Mouse (Mus musculus) limb, embryonic 14.5 days (tissue): ENCODE measurements at regions not wholly inside any gene's neighbourhood (a gene's known extent, or its start where the extent isn't known, plus 50 kb on each side); places are given as distances from the start of the nearest gene placed in this dataset.
A peak's percentile ranks its signal among the peaks of the same experiment; 100 is the strongest.

ENCODE experiments used
- ATAC-seq: fragments of 200-750 bp; cut with Nextera tagmentation; 2 replicates; pipeline ENCODE4 v1.8.0; 2017; ENCODE audit warnings: low read depth, moderate number of reproducible peaks, moderate TSS enrichment; ENCODE audit not compliant: low FRiP score
- DNase-seq: peaks from one replicate; pipeline ENCODE4 v3.0.0-alpha.2; 2015; ENCODE audit warnings: low spot score
- H3K27ac ChIP-seq: fragments of 300-500 bp; sonication (generic); replicated peaks from 2 replicates; pipeline ENCODE4 v1.5.1; 2014; ENCODE audit warnings: low read depth, mild to moderate bottlenecking, low read length, moderate library complexity, mixed read lengths
- H3K27me3 ChIP-seq: fragments of 300-500 bp; sonication (generic); 2 replicates; pipeline ENCODE4 v1.6.1; 2014; ENCODE audit warnings: low read length, mixed read lengths; ENCODE audit not compliant: control insufficient read depth, insufficient read depth
- H3K36me3 ChIP-seq: fragments of 300-500 bp; sonication (generic); 2 replicates; pipeline ENCODE4 v1.6.1; 2014; ENCODE audit warnings: mild to moderate bottlenecking, low read length, moderate library complexity, mixed read lengths; ENCODE audit not compliant: control insufficient read depth, insufficient read depth
- H3K4me1 ChIP-seq: fragments of 300-500 bp; sonication (generic); 2 replicates; pipeline ENCODE4 v1.6.1; 2014; ENCODE audit warnings: antibody characterized with exemption, low read length, mixed read lengths; ENCODE audit not compliant: control insufficient read depth, insufficient read depth
- H3K4me2 ChIP-seq: fragments of 300-500 bp; sonication (generic); replicated peaks from 2 replicates; pipeline ENCODE4 v1.6.1; 2014; ENCODE audit warnings: low read depth, mild to moderate bottlenecking, low read length, moderate library complexity; ENCODE audit not compliant: severe bottlenecking
- H3K4me3 ChIP-seq: fragments of 300-500 bp; sonication (generic); replicated peaks from 2 replicates; pipeline ENCODE4 v1.5.1; 2014; ENCODE audit warnings: low read length
- H3K9ac ChIP-seq: fragments of 300-500 bp; sonication (generic); 2 replicates; pipeline ENCODE4 v1.6.1; 2014; ENCODE audit warnings: mild to moderate bottlenecking, low read depth, low read length, moderate library complexity; ENCODE audit not compliant: severe bottlenecking
- H3K9me3 ChIP-seq: fragments of 300-500 bp; sonication (generic); 2 replicates; pipeline ENCODE4 v1.6.1; 2016; ENCODE audit warnings: low read length; ENCODE audit not compliant: control insufficient read depth
- POLR2A ChIP-seq: fragments of 200-500 bp; IDR thresholded peaks from 2 replicates; pipeline ENCODE4 v1.8.0; 2012; ENCODE audit warnings: inconsistent platforms, mild to moderate bottlenecking, moderate library complexity, borderline replicate concordance; ENCODE audit not compliant: insufficient read depth, insufficient read length; ENCODE audit errors: extremely low read depth
- WGBS: fragments of 180-500 bp; shearing (Covaris S2); extraction: QIAGEN DNeasy Blood & Tissue Kit; methylation state at CpG from one replicate; pipeline ENCODE4 v1.1.7; 2014; 5-methylcytosine and 5-hydroxymethylcytosine counted together

- H3K27ac ChIP-seq: peak overlapping the region; percentile 76; the same call in 1 of the 2 replicates
- no peaks in the 10 kb centered on the region for H3K27me3 ChIP-seq
- TF ChIP-seq POLR2A: no peak
- H3K4me2 ChIP-seq: no peak overlapping the region
- 73% methylated on average over 13 of the region's 13 CpGs for WGBS
- H3K4me1 ChIP-seq: peaks cover 52% of the 10 kb centered on the region
- no peak overlapping the region for H3K9ac ChIP-seq
- H3K36me3 ChIP-seq: no peaks in the 10 kb centered on the region
- no peak for DNase-seq
- no peak overlapping the region for H3K4me3 ChIP-seq
- no peak for ATAC-seq
- no peaks in the 10 kb centered on the region for H3K9me3 ChIP-seq
These were observed 461.8 kb downstream of the Ccdc171 start for GRCm38 (mm10) chr4:83986951-83987822.

- WGBS: 31% methylated on average over 12 of the region's 12 CpGs
- H3K9me3 ChIP-seq: no peaks in the 10 kb centered on the region
- H3K27ac ChIP-seq: peak overlapping the region; percentile 76; the same call in 1 of the 2 replicates
- no peak for DNase-seq
- H3K27me3 ChIP-seq: no peaks in the 10 kb centered on the region
- no peak overlapping the region for H3K4me3 ChIP-seq
- H3K4me2 ChIP-seq: no peak overlapping the region; the same call in 1 of the 2 replicates
- H3K4me1 ChIP-seq: peaks cover 52% of the 10 kb centered on the region
- no peak for ATAC-seq
- H3K36me3 ChIP-seq: no peaks in the 10 kb centered on the region
- H3K9ac ChIP-seq: no peak overlapping the region
- no peak for TF ChIP-seq POLR2A
These were observed 462.5 kb downstream of the Ccdc171 start for GRCm38 (mm10) chr4:83987846-83988245.

GRCm38 (mm10) chr4:83988314-83988713 lies 463.0 kb downstream of the Ccdc171 start:
- no peak for TF ChIP-seq POLR2A
- DNase-seq: peak; percentile 76

GRCm38 (mm10) chr4:83990126-83990989 lies 465.0 kb downstream of the Ccdc171 start:
- 36% methylated on average over 13 of the region's 13 CpGs for WGBS
- no peak overlapping the region for H3K4me3 ChIP-seq
- ATAC-seq (peak; percentile 31; the same call in 1 of the 2 replicates), DNase-seq (peak; percentile 57)
- H3K4me2 ChIP-seq: no peak overlapping the region
- H3K36me3 ChIP-seq: no peaks in the 10 kb centered on the region
- no peaks in the 10 kb centered on the region for H3K9me3 ChIP-seq
- peak overlapping the region; percentile 82 for H3K27ac ChIP-seq
- peaks cover 45% of the 10 kb centered on the region for H3K4me1 ChIP-seq
- H3K27me3 ChIP-seq: no peaks in the 10 kb centered on the region
- H3K9ac ChIP-seq: no peak overlapping the region
- no peak for TF ChIP-seq POLR2A

More at GRCm38 (mm10) chr4:83988314-83988713, 463.0 kb downstream of the Ccdc171 start:
- Histone ChIP-seq H3K4me1 (peaks cover 52% of the 10 kb centered on the region), H3K4me2 (no peak overlapping the region; the same call in 1 of the 2 replicates), H3K27me3 (no peaks in the 10 kb centered on the region), H3K36me3 (no peaks in the 10 kb centered on the region), H3K9ac (no peak overlapping the region), H3K9me3 (no peaks in the 10 kb centered on the region), H3K27ac (peak overlapping the region; percentile 76), H3K4me3 (no peak overlapping the region)
- WGBS: 14% methylated on average over 5 of the region's 5 CpGs
- peak; percentile 62 for ATAC-seq

GRCm38 (mm10) chr4:83991195-83991594 lies 465.9 kb downstream of the Ccdc171 start:
- H3K36me3 ChIP-seq: no peaks in the 10 kb centered on the region
- ATAC-seq: no peak
- H3K9me3 ChIP-seq: no peaks in the 10 kb centered on the region
- no peak for DNase-seq
- peaks cover 44% of the 10 kb centered on the region for H3K4me1 ChIP-seq
- no peak overlapping the region for H3K4me2 ChIP-seq
- WGBS: 41% methylated on average over 4 of the region's 4 CpGs
- TF ChIP-seq POLR2A: no peak
- H3K9ac ChIP-seq: no peak overlapping the region
- peak overlapping the region; percentile 46; the same call in 1 of the 2 replicates for H3K27ac ChIP-seq
- no peaks in the 10 kb centered on the region for H3K27me3 ChIP-seq
- H3K4me3 ChIP-seq: no peak overlapping the region
